Mouse (Mus musculus) erythroblast, adult 5-6 weeks (primary cell): ENCODE measurements at regions not wholly inside any gene's neighbourhood (a gene's known extent, or its start where the extent isn't known, plus 50 kb on each side); places are given as distances from the start of the nearest gene placed in this dataset.

Experiments used
- ATAC-seq: replicated peaks from 2 replicates; pipeline ENCODE4 v1.8.0; 2016; ENCODE audit warnings: moderate number of reproducible peaks, mild to moderate bottlenecking, moderate TSS enrichment, inconsistent platforms; ENCODE audit not compliant: poor library complexity, low FRiP score, severe bottlenecking

DNA sequence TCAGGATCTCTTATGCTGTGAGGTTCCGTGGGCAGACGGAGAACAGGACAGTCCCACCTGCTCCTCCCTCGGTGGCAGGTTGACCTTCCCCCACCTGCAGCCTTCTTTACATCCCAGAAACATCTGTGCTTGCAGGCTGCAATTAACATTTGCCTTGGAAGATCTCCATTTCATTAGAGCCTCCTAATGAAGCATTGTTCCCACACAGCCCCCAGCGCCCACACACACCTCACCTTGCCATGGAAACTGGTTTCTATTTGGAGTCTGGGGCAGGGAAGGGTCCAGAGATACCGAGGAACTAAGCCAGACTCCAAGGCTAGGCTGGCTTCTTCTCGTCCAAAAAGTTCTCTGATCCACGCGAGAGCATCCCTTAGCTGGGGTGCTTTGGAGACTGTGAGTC lies 56.6 kb upstream of the Rpl38 start:
- ATAC-seq: no peak

DNA sequence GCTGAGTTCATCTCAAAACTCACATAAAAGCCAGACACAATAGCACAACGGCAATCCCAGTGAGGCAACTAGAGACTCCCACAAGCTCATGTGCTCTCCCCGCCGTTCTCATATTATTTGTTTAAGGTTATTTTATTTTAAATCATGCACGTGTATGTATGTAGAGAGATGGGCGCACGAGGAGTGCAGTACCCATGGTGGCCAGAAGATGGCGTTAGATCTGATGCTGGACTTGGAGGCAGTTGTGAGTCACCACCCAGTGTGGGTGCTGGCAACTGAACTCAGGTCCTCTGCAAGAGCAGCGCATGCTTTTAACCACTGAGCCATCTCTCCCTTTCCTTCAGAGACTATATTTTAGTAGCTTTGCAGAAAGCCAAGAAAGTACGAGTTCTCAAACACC lies 60.3 kb upstream of the Rpl38 start:
- no peak for ATAC-seq

DNA sequence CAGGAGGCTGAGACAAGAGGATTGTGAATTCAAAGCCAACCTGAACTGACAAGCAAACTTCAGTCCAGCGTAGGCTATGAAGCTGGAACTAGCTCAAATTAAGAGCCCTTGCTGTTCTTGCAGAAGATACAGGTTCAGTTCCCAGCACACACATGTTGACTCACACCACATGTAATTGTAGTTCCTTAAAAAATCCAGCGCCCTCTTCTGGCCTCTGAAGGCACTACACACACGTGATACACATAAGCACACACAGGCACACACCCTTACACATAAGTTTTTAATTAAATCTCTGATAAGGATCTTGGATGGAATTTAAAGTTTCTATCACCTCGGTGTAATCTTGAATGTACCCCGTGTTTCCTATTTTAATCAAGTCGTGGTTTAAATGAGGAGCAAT lies 65.2 kb upstream of the Rpl38 start:
- no peak for ATAC-seq

GRCm38 (mm10) chr11:114597225-114597624 lies 71.1 kb upstream of the Rpl38 start:
- no peak for ATAC-seq

DNA sequence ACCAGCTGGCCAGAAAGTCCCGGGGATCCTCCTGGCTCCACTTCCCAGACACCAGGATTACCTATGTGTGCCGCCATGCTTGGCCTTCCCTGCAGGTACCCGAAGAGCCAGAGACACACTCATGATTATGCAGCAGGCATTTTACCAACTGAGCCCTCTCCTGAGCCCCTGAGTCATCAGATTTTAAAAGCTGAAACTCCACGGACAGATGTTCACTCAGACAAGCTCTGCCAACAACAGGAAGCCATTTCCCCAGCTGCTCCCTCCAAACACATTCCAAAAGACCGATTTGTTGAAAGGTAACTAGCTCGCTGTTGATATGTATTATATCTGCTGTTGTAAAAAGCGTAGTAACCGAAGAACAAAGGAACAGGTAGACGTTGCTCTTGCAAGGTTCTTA lies 75.4 kb upstream of the Rpl38 start:
- no peak for ATAC-seq

GRCm38 (mm10) chr11:114588554-114588953 lies 79.8 kb upstream of the Rpl38 start:
- ATAC-seq: no peak

GRCm38 (mm10) chr11:114587986-114588385 lies 80.3 kb upstream of the Rpl38 start:
- no peak for ATAC-seq

DNA sequence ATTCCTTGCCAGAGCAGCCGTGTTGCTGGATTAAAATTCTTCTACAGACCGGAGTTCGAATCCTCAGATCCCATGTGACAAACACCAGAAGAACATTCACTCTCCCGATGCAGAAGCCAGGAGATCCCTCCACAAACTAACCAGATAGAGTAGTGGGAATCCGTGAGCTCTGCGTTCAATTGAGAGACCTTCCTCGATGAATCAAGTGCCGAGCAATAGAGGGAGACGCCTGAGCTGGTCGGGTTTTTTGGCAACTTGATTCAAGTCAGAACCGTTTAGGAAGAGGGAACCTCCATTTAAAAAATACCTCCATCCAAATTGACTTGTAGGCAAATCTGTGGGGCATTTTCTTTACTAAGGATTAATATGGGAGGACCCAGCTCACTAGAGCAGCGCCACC lies 81.9 kb upstream of the Rpl38 start:
- no peak for ATAC-seq

- no peak for ATAC-seq
Measured at GRCm38 (mm10) chr11:114584804-114585203, 83.5 kb upstream of the Rpl38 start.

GRCm38 (mm10) chr11:114584146-114584545 lies 84.2 kb upstream of the Rpl38 start:
- ATAC-seq: no peak

DNA sequence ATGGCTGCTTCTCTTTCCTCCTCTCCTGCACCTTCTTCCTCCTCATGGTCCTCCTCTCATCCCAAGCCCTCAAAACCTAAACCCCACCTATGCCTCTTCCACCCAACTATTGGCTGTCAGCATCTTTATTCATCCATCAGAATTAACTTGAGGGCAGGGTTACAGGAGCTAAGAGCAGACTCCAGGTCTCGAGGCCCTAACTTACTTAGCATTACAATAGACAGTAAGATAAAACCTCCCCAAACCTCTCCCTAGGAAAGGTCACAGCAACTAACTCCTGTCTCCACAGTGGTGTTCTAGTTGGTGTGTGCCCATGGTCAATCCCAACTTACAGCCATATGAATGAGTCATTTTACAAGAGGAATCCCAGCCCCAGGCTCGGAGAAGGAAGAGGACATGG lies 88.3 kb upstream of the Rpl38 start:
- ATAC-seq: no peak

- ATAC-seq: no peak
Measured at GRCm38 (mm10) chr11:114578551-114578950, 89.8 kb upstream of the Rpl38 start.

DNA sequence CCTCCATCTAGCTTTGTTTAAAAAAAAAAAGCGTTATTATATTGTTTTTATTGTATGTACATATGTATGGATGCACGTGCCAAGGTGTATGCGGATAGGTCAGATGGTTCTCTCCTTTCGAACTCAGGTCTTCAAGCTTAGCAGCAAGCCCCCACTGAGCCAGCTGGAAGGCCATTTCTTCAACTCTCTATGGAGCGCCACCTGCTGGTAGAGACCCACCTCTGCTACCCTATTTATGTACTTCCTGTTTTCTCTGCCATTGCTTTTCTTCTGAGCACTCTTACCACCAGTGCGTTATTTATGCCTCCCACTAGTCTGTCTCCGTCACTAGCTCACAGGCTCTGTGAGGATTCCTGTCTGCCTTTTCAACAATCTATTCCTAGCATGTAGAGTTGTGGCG lies 91.5 kb upstream of the Rpl38 start:
- ATAC-seq: no peak; the same call in 1 of the 2 replicates

DNA sequence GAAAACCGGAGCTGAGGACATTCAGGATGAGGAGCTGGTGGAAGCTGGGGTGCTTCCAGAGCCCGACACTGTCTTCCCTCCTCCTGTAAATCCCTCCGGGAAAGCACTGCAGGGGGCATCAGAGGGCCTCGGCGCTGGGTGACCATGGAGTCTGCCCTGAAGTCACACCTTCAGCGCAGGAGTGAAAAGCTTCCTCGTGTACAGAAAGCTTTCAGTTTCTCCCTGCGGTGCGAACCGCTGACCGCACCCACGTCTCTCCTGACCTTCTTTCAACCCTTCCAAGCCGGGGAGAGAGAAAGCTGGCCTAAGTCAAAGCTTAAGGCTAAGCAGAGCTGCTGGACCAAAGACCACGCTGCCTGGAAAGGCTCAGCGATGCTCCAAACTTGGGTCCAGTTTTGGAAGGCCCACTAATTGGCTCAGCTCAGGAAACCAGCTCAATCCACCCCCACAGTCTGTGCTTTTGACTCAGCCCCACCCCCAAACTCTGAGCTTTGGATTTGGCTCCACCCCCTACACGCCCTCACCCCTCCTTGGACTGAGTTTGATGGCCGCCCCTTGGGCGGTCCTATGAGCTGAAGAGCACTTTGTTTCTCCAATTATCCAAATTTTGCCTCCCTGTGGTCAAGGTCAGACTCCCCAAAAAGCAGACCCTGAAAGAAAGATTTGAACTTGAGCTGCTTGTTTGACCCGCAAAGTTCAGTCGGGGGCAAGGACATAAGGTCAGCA lies 97.0 kb upstream of the Rpl38 start:
- no peak for ATAC-seq

GRCm38 (mm10) chr11:114570076-114570475 lies 98.2 kb upstream of the Rpl38 start:
- ATAC-seq: no peak

- ATAC-seq: no peak
Measured at GRCm38 (mm10) chr11:114567814-114568800, 100.2 kb upstream of the Rpl38 start.

DNA sequence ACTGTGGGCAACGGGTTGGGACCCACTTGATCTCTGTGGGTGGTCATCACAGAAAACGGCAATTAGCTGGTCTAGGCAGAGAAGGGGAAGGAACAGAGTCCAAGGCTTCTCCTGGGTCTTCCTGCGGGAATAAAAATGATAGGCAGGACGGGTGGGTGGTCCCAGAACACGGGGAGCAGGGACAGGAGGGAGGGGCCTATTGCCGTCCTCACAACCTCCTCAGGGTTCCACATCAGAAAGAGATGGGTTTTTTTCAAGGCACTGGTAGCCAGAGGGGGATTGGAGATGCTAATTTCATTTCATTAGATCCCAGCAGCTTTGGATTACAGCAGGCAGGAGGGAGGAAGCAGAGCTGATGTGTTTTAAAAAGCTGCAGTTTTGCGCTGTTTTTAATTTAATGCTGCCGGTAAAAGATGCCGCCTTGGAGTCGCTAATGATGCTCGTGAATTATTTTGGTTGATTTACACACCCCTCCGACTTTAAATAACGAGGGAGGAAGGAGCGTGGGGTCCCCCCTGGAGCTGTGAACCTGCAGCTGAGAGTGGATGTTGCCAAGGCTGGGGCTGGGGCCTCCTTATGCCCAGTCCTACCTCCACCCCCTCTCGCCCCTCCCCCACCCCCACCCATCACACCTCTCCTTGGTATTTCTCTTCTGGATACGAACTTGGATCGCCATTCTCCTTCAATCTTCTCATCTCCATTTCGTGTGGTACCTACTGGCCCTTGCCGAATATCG lies 101.1 kb upstream of the Rpl38 start:
- ATAC-seq: no peak

- ATAC-seq: no peak
Measured at GRCm38 (mm10) chr11:114564949-114565348, 103.4 kb upstream of the Rpl38 start.

DNA sequence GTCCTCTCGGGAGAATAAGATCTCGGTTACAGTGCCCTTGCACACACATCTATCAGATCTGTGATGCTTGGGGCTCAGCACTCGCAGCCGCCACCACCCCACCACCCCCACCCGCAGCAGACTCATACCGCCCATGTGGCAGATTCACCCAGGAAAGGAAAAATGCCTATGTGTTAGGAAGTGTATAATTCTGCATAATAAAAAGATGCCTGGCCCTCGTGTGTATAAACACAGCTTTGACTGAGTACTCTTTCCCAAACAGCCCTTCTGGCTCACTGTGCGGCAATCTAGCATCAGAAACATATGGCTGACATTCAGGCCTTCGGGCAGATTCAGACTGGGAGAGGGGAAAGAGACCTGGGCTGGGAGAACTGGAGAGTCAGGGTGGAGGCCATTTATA lies 105.2 kb upstream of the Rpl38 start:
- ATAC-seq: no peak

DNA sequence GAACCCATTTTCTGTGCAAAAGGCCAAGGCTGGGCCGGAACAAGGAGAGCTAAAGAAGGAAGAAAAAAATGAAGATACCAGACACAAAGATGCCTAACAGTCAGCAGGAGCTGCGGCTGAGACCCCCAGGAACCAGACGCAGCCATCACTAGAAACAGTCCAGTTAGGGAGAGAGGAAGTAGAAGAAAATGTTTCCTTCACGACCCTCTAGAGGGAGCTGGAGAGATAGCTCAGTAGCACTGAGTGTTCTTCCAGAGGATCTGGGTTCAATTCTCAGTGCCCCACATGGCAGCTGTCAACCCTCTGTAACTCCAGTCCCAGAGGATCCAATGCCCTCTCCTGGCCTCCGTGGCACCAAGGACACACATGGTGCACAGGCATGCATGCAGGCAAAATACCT lies 113.7 kb upstream of the Rpl38 start:
- ATAC-seq: no peak
